Mouse (Mus musculus): ENCODE measurements around the gene Pycard. TPM values are rescaled to one million over a fixed set of nuclear protein-coding genes. Genes with fewer than 3 reads are reported as not detected.
"Not testable (repeated sequence)": the region's sequence is repeated elsewhere in the genome, so short reads cannot be mapped to it uniquely, and the experiment has no call there.

Pycard gene
- polyA plus RNA-seq, 2 experiments, result 59.3 to 132 TPM

- WGBS, result 57% methylated on average over 8 of the region's 8 CpGs
- no peak overlapping the region for H3K27ac ChIP-seq (replicated peaks; ENCODE audit: low read depth, low read length)
- ATAC-seq (ENCODE audit: low FRiP score, low read depth), result no peak
- DNase-seq (ENCODE audit: low spot score), result no peak
- no peak overlapping the region for H3K4me3 ChIP-seq (replicated peaks; ENCODE audit: low read length)
- H3K9me3 ChIP-seq (ENCODE audit: control insufficient read depth, low read length), result no peaks in the 10 kb centered on the region
- no peak for TF ChIP-seq POLR2A (IDR thresholded peaks at IDR 0.05; ENCODE audit: borderline replicate concordance, extremely low read depth, insufficient read depth, insufficient read length)
- no peak overlapping the region for H3K4me2 ChIP-seq (replicated peaks; ENCODE audit: low read depth, low read length, severe bottlenecking)
- H3K4me1 ChIP-seq (ENCODE audit: control insufficient read depth, insufficient read depth, low read length), result no peaks in the 10 kb centered on the region
- H3K27me3 ChIP-seq (ENCODE audit: control insufficient read depth, insufficient read depth, low read length), result no peaks in the 10 kb centered on the region
- H3K36me3 ChIP-seq (ENCODE audit: control insufficient read depth, insufficient read depth, low read length), result no peaks in the 10 kb centered on the region
- no peak overlapping the region for H3K9ac ChIP-seq (ENCODE audit: low read depth, low read length, severe bottlenecking)
These were observed 29.3 kb upstream of the Pycard start for GRCm38 (mm10) chr7:128022974-128023373.

GRCm38 (mm10) chr7:128019187-128019586, 25.5 kb upstream of the Pycard start:
- Histone ChIP-seq H3K36me3 (ENCODE audit: control insufficient read depth, insufficient read depth, low read length) (no peaks in the 10 kb centered on the region), H3K9ac (ENCODE audit: low read depth, low read length, severe bottlenecking) (no peak overlapping the region), H3K4me1 (ENCODE audit: control insufficient read depth, insufficient read depth, low read length) (no peaks in the 10 kb centered on the region), H3K4me3 (replicated peaks; ENCODE audit: low read length) (no peak overlapping the region), H3K4me2 (replicated peaks; ENCODE audit: low read depth, low read length, severe bottlenecking) (no peak overlapping the region), H3K27me3 (ENCODE audit: control insufficient read depth, insufficient read depth, low read length) (no peaks in the 10 kb centered on the region), H3K27ac (replicated peaks; ENCODE audit: low read depth, low read length) (no peak overlapping the region), H3K9me3 (ENCODE audit: control insufficient read depth, low read length) (no peaks in the 10 kb centered on the region)
- no peak for TF ChIP-seq POLR2A (IDR thresholded peaks at IDR 0.05; ENCODE audit: borderline replicate concordance, extremely low read depth, insufficient read depth, insufficient read length)
- WGBS, result 87% methylated on average over 2 of the region's 2 CpGs
- DNase-seq (ENCODE audit: low spot score), result no peak
- ATAC-seq (ENCODE audit: low FRiP score, low read depth), result no peak

- H3K9me3 ChIP-seq (ENCODE audit: control insufficient read depth, low read length), result no peaks in the 10 kb centered on the region
- H3K36me3 ChIP-seq (ENCODE audit: control insufficient read depth, insufficient read depth, low read length), result no peaks in the 10 kb centered on the region
- H3K4me1 ChIP-seq (ENCODE audit: control insufficient read depth, insufficient read depth, low read length), result no peaks in the 10 kb centered on the region
- no peak for TF ChIP-seq POLR2A (IDR thresholded peaks at IDR 0.05; ENCODE audit: borderline replicate concordance, extremely low read depth, insufficient read depth, insufficient read length)
- no peak overlapping the region for H3K4me2 ChIP-seq (replicated peaks; ENCODE audit: low read depth, low read length, severe bottlenecking)
- H3K27me3 ChIP-seq (ENCODE audit: control insufficient read depth, insufficient read depth, low read length), result no peaks in the 10 kb centered on the region
- no peak overlapping the region for H3K4me3 ChIP-seq (replicated peaks; ENCODE audit: low read length)
- ATAC-seq (ENCODE audit: low FRiP score, low read depth), result no peak
- H3K27ac ChIP-seq (replicated peaks; ENCODE audit: low read depth, low read length), result no peak overlapping the region
- DNase-seq (ENCODE audit: low spot score), result no peak
- no peak overlapping the region for H3K9ac ChIP-seq (ENCODE audit: low read depth, low read length, severe bottlenecking)
- 89% methylated on average over 3 of the region's 3 CpGs for WGBS
These were observed 24.6 kb upstream of the Pycard start for GRCm38 (mm10) chr7:128018275-128018674.

GRCm38 (mm10) chr7:128016650-128017049, 23.0 kb upstream of the Pycard start:
- Histone ChIP-seq H3K36me3 (ENCODE audit: control insufficient read depth, insufficient read depth, low read length) (no peaks in the 10 kb centered on the region), H3K4me1 (ENCODE audit: control insufficient read depth, insufficient read depth, low read length) (no peaks in the 10 kb centered on the region), H3K9ac (ENCODE audit: low read depth, low read length, severe bottlenecking) (no peak overlapping the region), H3K4me3 (replicated peaks; ENCODE audit: low read length) (no peak overlapping the region), H3K4me2 (replicated peaks; ENCODE audit: low read depth, low read length, severe bottlenecking) (no peak overlapping the region), H3K27ac (replicated peaks; ENCODE audit: low read depth, low read length) (no peak overlapping the region), H3K9me3 (ENCODE audit: control insufficient read depth, low read length) (no peaks in the 10 kb centered on the region), H3K27me3 (ENCODE audit: control insufficient read depth, insufficient read depth, low read length) (no peaks in the 10 kb centered on the region)
- ATAC-seq (ENCODE audit: low FRiP score, low read depth), result peak; percentile 44
- TF ChIP-seq POLR2A (IDR thresholded peaks at IDR 0.05; ENCODE audit: borderline replicate concordance, extremely low read depth, insufficient read depth, insufficient read length), result no peak
- 69% methylated on average over 6 of the region's 6 CpGs for WGBS
- DNase-seq (ENCODE audit: low spot score), result no peak

GRCm38 (mm10) chr7:128016134-128016533, 22.5 kb upstream of the Pycard start:
- H3K9me3 ChIP-seq (ENCODE audit: control insufficient read depth, low read length); H3K27me3 ChIP-seq (ENCODE audit: control insufficient read depth, insufficient read depth, low read length); H3K4me1 ChIP-seq (ENCODE audit: control insufficient read depth, insufficient read depth, low read length); H3K27ac ChIP-seq (replicated peaks; ENCODE audit: low read depth, low read length); H3K36me3 ChIP-seq (ENCODE audit: control insufficient read depth, insufficient read depth, low read length); H3K9ac ChIP-seq (ENCODE audit: low read depth, low read length, severe bottlenecking); H3K4me2 ChIP-seq (replicated peaks; ENCODE audit: low read depth, low read length, severe bottlenecking); H3K4me3 ChIP-seq (replicated peaks; ENCODE audit: low read length); DNase-seq (ENCODE audit: low spot score); ATAC-seq (ENCODE audit: low FRiP score, low read depth): not testable (repeated sequence)
- 76% methylated on average over 5 of the region's 5 CpGs for WGBS

DNA sequence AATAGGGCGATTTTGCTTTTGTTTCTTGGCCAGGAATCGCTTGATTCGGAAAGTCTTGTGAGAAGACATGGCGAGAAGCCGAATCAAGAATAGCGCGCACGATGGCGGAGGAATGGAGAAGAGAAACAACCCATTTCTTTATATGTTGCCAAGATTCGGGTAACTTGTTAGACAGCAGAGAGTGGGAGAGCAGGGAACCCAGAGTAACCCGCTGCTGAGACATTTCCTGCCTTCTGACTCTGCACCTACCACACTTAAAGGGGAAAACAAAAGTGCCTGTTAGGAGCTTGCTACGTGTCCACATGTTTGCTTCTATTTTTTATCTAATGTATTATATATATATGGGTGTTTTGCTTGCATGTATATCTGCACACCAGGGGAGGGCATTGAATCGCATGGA, 19.4 kb upstream of the Pycard start:
- H3K4me3 ChIP-seq (replicated peaks; ENCODE audit: low read length), result no peak overlapping the region
- 91% methylated on average over 13 of the region's 13 CpGs for WGBS
- ATAC-seq (ENCODE audit: low FRiP score, low read depth), result no peak
- H3K27me3 ChIP-seq (ENCODE audit: control insufficient read depth, insufficient read depth, low read length), result no peaks in the 10 kb centered on the region
- H3K4me2 ChIP-seq (replicated peaks; ENCODE audit: low read depth, low read length, severe bottlenecking), result no peak overlapping the region
- H3K27ac ChIP-seq (replicated peaks; ENCODE audit: low read depth, low read length), result no peak overlapping the region
- H3K4me1 ChIP-seq (ENCODE audit: control insufficient read depth, insufficient read depth, low read length), result no peaks in the 10 kb centered on the region
- no peaks in the 10 kb centered on the region for H3K9me3 ChIP-seq (ENCODE audit: control insufficient read depth, low read length)
- no peaks in the 10 kb centered on the region for H3K36me3 ChIP-seq (ENCODE audit: control insufficient read depth, insufficient read depth, low read length)
- DNase-seq (ENCODE audit: low spot score), result no peak
- no peak for TF ChIP-seq POLR2A (IDR thresholded peaks at IDR 0.05; ENCODE audit: borderline replicate concordance, extremely low read depth, insufficient read depth, insufficient read length)
- no peak overlapping the region for H3K9ac ChIP-seq (ENCODE audit: low read depth, low read length, severe bottlenecking)
